Mouse (Mus musculus): ENCODE data around the gene Mbnl1.

- TF ChIP-seq POLR2A (IDR thresholded peaks at IDR 0.05; ENCODE audit: insufficient read depth, low read depth, low read length) (no peak), EP300 (IDR thresholded peaks at IDR 0.05; ENCODE audit: insufficient read depth, low read depth, low read length) (no peak)
These were observed 35.3 kb downstream of the Mbnl1 start for GRCm38 (mm10) chr3:60507979-60508378.

Data from heart, adult 2 months (tissue).